Mouse (Mus musculus): ENCODE measurements at regions not wholly inside any gene's neighbourhood (a gene's known extent, or its start where the extent isn't known, plus 50 kb on each side); places are given as distances from the start of the nearest gene placed in this dataset.
A peak's percentile ranks its signal among the peaks of the same experiment; 100 is the strongest.

GRCm38 (mm10) chrX:23565581-23565980, 127.3 kb upstream of the Wdr44 start:
- 0 out of 2 replicates have a peak, but pooled peaks have one; percentile 12 for TF ChIP-seq CTCF (IDR thresholded peaks at IDR 0.05; ENCODE audit: low read depth, low read length)
- no peak for TF ChIP-seq POLR2AphosphoS5 (IDR thresholded peaks at IDR 0.05; ENCODE audit: insufficient replicate concordance, low read depth, low read length)
- TF ChIP-seq GATA2 (IDR thresholded peaks at IDR 0.05; ENCODE audit: borderline replicate concordance, low read depth, low read length), result no peak

All from G1E (cell line).